Mouse (Mus musculus) kidney, postnatal 4 days (tissue): ENCODE results near the gene Lif.
A peak's percentile ranks its signal among the peaks of the same experiment; 100 is the strongest.

Experiments used
- DNase-seq, 2 experiments: peaks; one replicate each; pipeline ENCODE4 v3.0.0; 2021; ENCODE audit warnings: mixed read lengths in 2 of 2

Lif gene

DNA sequence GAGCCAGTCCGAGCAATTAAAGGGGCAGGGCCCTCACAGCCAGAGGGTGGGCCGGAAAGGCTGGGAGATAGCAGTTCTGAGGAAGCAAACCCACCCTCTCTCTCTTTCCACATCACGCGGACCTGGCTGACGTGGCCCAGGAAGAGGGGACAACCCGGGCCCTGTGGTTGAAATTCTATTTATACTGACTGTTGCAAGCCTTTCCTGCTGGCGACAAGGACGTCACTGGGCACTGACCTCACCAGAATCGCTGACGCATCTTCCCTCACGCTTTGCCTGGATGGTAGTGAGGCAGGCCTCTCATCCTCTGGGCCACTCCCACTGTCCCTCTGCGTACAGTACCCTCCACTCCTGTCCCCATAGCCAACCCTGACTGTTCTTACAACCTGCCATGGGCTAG lies 24.7 kb upstream of the Lif start:
- DNase-seq: peak in 1 of 2 experiments; percentile 4

GRCm38 (mm10) chr11:4235052-4235655 lies 22.2 kb upstream of the Lif start:
- DNase-seq: no peak

DNA sequence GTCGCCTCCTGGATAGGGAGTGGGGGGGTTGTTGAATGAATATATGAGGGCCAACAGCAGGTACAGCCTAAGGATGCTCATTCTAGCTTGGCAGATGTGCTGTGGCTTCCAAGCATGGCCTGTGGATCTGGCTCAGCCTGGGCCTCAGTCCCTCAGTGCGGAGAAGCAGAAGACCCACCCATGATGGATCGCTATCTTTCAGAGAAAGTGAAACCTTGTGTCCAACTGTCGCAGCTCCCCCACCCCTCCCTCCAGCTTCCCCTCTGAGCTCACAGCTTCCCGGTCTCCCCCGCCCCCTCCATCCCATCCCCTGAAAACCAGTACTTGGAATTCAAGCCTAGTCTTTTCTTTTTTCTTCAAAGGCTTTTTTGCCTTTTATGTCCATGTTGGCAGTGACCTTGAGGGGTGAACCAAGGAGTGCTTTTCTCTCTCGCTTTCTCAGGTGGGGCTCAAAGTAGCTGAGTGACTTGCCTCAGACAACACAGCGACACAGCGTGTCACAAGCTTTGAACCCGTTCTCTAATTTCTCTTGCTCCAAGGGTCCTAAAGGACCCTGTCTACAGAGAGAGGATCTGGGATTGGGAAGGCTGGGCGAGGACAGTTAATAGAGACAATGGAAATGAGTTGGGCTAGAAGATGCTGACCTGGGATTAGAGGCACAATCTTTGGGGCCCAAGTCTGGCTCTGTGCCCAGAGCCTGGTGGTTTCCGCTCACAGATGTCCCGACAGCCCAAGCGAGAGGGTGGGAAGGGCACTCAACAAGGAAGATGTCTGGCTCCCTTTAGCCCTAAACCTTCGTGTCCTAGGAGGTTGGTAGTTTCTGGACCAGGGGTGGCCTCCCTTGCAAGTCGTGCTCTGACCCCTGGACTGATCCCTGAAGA lies 21.5 kb upstream of the Lif start, which contains the start of gene Osm:
TSS of gene Osm (plus strand) at position 756 of the 881 bp plus-strand sequence.
- DNase-seq: peak in 1 of 2 experiments; percentile 24

DNA sequence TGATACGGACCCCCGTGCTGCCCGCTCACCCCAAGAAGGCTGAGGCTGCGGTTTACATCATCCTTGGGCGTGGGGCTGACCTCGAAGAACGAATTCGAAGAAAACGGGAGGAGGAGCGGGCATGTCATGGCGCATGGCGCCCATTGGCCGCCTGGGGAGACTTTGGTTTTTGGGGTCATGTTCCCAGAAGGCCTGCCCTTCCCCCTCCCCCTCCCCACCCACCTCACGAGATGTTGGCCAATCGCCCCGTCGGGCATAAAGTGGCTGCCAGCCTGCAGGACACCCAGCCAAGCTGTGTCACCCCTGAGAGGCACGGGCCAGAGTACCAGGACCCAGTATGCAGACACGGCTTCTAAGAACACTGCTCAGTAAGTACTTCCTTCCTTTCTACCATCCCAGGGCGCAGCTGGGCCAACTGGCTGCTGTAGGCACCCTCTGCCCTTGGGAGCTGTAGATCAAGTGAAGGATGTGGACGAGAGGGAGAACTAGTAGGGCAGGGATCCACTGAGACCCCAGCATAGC lies 20.8 kb upstream of the Lif start:
- DNase-seq: no peak

DNA sequence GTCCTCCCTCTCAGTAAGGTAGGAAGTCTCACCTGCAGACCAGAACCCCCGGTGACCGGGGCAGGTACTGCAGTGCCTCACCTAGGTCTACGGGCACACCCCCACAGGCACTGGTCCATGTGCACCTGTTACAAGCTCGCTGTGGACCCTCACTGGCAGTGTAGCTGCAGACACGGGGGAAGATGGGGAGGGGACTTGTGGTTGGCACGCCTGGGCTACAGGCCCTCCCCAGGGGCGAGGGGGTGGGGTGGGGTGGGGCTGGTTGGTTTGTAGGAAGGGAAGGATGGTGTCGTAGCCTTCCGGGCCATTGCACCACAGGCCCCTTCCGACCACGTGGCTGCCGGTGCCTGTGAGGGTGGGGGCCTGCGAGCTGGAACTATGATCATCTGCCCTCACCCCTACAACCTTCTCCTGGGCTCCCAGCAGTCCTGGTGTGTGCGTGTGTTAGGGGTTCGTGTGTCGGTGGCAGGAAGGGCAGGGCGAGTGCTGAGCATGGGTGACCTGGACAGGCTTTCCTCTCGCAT lies 19.9 kb upstream of the Lif start:
- DNase-seq: peak in 1 of 2 experiments; percentile 7

DNA sequence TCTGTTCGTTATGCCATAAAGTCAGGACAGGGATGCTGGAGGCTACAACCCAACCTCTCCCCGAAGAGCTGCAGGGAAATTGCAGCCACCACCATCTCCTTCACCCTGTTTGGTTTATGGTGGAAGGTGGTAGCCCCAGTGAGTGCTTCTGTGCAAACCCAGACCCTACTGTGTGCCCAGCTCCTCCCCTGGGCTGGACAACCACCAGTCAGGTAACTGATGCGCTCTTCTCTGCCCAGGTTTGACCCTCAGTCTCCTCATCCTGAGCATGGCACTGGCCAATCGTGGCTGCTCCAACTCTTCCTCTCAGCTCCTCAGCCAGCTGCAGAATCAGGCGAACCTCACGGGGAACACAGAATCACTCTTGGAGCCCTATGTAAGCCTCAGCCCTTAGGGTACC lies 19.2 kb upstream of the Lif start:
- DNase-seq: no peak

- no peak for DNase-seq
Measured at GRCm38 (mm10) chr11:4239691-4240090, 17.7 kb upstream of the Lif start.

- DNase-seq: no peak
Measured at GRCm38 (mm10) chr11:4240151-4240550, 17.2 kb upstream of the Lif start.

- no peak for DNase-seq
Measured at GRCm38 (mm10) chr11:4241180-4241579, 16.2 kb upstream of the Lif start.

GRCm38 (mm10) chr11:4246126-4246525 lies 11.2 kb upstream of the Lif start:
- DNase-seq: no peak

GRCm38 (mm10) chr11:4246623-4247022 lies 10.7 kb upstream of the Lif start:
- no peak for DNase-seq

DNA sequence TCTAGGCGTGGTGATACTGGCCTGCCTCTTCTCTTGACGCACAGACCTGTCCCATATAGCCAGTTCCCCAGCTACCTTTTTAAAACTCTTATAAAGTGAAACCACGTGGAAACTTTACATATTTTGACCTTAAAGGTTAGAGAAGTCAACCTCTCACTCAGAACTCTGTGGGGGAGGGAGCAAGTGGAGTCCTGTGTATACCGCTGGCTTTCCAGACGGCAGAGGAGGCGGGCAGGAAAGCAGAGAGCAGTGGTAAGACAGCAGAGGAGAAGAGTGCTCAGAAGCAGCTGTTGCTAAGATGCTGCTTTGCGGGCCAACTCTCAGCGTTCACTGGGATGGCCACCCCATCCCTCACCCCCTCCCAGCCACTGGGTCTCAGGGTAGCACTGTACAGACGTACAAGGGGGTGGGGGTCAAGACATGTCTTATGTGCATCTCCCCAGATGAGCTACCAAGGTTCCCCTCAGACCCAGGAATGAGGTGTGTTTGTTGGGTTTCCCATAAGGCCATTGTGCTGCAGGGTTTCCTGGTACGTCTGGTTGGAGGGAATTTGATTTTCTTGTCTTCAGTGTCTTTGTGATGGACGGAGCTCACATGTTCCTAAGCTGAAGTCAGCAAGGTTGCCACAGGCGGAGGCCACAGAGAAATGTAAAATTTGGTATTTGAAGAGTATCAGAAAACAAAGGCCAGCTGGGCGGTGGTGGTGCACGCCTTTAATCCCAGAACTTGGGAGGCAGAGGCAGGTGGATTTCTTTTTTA lies 10.0 kb upstream of the Lif start:
- DNase-seq: no peak

- no peak for DNase-seq
Measured at GRCm38 (mm10) chr11:4249151-4249550, 8.2 kb upstream of the Lif start.

- no peak for DNase-seq
Measured at GRCm38 (mm10) chr11:4250290-4250689, 7.1 kb upstream of the Lif start.

- DNase-seq: no peak
Measured at GRCm38 (mm10) chr11:4251376-4251775, 6.0 kb upstream of the Lif start.

- no peak for DNase-seq
Measured at GRCm38 (mm10) chr11:4252886-4253285, 4.5 kb upstream of the Lif start.

DNA sequence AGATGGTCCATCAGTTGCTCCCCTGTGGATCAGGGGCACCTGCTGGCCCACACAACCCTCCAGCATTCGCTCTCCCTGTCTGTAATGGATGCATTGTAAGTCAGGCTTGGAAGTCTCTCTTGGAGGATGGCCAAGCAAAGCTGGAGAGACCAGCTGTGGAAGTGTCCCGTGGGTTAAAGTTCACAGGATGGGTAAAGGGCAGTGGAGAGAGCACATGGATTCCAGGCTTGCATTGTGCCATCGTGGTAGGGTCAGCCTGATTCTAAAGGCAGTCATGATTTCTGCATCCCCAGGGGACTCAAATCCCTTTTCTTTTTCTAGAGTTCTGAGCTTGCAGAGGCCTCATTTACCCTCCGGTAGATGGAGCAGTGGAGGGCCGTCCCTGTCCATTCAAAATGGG lies 399 bp downstream of the Lif start:
- peak in 1 of 2 experiments; percentile 40 for DNase-seq

GRCm38 (mm10) chr11:4258657-4259082 lies 1.3 kb downstream of the Lif start:
- DNase-seq: peak; percentile 89

- DNase-seq: peak; percentile 69 to 76
Measured at GRCm38 (mm10) chr11:4260463-4261187, 3.3 kb downstream of the Lif start.

GRCm38 (mm10) chr11:4261188-4261494 lies 3.8 kb downstream of the Lif start:
- peak; percentile 74 to 84 for DNase-seq

GRCm38 (mm10) chr11:4261969-4262368 lies 4.6 kb downstream of the Lif start:
- DNase-seq: peak; percentile 59 to 74

GRCm38 (mm10) chr11:4262847-4263246 lies 5.5 kb downstream of the Lif start:
- peak; percentile 40 to 58 for DNase-seq
